Mouse (Mus musculus): ENCODE measurements around the gene Vps37b.
A peak's percentile ranks its signal among the peaks of the same experiment; 100 is the strongest.
"Not testable (repeated sequence)": the region's sequence is repeated elsewhere in the genome, so short reads cannot be mapped to it uniquely, and the experiment has no call there.

Vps37b gene

DNA sequence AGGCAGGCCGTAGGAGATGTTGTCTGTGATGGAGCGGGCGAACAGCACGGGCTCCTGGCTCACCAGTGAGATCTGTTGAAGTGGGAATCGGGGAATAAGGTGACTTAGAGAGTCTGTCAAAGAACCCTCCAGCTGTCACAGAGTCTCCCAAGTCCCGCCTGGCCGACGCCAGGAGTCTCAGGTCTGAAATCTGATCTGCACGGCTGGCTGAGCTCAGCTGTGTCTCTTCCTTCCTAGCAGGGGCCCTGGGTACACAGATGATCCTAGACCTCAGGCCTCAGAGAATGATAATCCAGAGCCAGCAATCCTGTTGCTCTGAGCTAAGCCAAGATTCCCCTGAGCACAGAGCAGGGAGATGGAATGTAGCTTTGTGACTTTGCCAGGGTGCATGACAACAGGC is 41.6 kb upstream of the Vps37b start:
- TF ChIP-seq CTCF (conservative IDR thresholded peaks at IDR 0.05; ENCODE audit: low read length): no peak
- no peak for TF ChIP-seq POU5F1 (IDR thresholded peaks at IDR 0.05; ENCODE audit: borderline replicate concordance, low read length)
- TF ChIP-seq NANOG (IDR thresholded peaks at IDR 0.05; ENCODE audit: borderline replicate concordance, low read length): no peak
- Histone ChIP-seq H3K4me1 (replicated peaks; ENCODE audit: low read depth, low read length) (peaks cover 38% of the 10 kb centered on the region), H3K36me3 (ENCODE audit: insufficient read depth, low read length) (no peaks in the 10 kb centered on the region), H3K4me3 (replicated peaks; ENCODE audit: low read length) (no peak overlapping the region), H3K27me3 (ENCODE audit: insufficient read depth, low read length) (peaks cover 17% of the 10 kb centered on the region; the same call in 1 of the 2 replicates), H3K9me3 (ENCODE audit: low read length) (no peaks in the 10 kb centered on the region)

DNA sequence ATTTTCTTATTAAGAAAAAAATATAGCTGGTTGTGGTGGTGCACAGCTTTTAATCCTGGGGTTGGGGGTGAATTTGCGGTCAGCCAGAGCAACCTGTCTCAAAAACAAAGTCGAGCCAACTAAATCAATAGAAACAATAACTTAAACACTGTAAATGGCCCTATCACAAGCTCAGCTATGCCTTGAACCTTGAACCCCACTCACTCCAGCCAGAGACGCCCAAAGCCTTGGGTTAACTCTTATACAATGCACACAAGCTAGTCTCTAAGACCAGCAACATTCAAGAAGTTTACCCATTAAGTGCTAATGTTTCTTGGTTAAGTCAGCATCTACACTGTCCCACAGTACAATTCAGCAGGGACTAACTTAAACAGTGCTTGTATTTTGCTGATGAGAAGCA is 37.6 kb upstream of the Vps37b start:
- Histone ChIP-seq H3K27me3 (ENCODE audit: insufficient read depth, low read length) (peaks cover 6% of the 10 kb centered on the region; the same call in 1 of the 2 replicates), H3K4me1 (replicated peaks; ENCODE audit: low read depth, low read length) (peaks cover 4% of the 10 kb centered on the region; the same call in 1 of the 2 replicates), H3K36me3 (ENCODE audit: insufficient read depth, low read length) (no peaks in the 10 kb centered on the region), H3K9me3 (ENCODE audit: low read length) (no peaks in the 10 kb centered on the region), H3K4me3 (replicated peaks; ENCODE audit: low read length) (no peak overlapping the region)
- no peak for TF ChIP-seq CTCF (conservative IDR thresholded peaks at IDR 0.05; ENCODE audit: low read length)
- TF ChIP-seq NANOG (IDR thresholded peaks at IDR 0.05; ENCODE audit: borderline replicate concordance, low read length): no peak
- TF ChIP-seq POU5F1 (IDR thresholded peaks at IDR 0.05; ENCODE audit: borderline replicate concordance, low read length): no peak

DNA sequence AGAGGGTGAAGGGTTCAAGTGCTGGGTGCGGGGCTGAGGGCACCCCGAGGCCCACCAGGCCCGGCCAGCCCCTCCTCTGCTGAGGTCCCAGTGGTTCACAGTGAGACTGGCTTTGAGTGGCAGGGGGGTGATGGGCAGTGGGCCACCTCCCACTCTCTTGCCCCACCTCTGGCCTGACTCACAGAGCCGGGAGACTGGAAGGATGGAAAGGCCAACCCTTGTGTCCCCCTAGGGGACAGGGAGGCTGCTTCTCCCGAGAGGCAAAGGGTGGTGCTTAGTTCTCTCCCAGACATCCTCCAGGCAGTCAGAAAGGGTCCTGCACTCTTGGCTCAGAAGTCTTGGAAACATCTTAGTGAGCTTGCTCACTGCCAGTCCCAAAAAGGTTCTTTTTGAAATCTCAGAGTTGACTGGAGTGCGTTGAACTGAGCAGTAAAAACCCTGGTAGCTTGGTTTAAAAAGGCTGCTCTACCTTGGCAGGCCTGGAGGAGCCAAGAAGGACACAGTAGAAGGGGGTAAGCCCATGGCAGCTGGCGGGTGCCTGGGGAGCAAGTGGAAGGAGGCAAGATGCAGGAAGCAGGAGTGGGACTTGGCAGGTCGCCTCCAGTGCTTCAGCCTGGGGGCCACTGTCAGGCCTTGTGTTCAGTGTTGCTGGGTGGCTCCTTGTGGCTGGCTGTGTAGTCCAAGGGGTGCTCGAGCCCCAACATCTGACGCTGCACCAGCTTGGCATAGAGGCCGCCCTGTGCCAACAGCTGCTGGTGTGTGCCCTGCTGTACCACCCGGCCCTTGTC is 30.2 kb upstream of the Vps37b start:
- TF ChIP-seq CTCF (conservative IDR thresholded peaks at IDR 0.05; ENCODE audit: low read length) (no peak), POU5F1 (IDR thresholded peaks at IDR 0.05; ENCODE audit: borderline replicate concordance, low read length) (no peak), NANOG (IDR thresholded peaks at IDR 0.05; ENCODE audit: borderline replicate concordance, low read length) (no peak)
- H3K36me3 ChIP-seq (ENCODE audit: insufficient read depth, low read length): no peaks in the 10 kb centered on the region
- peaks cover 15% of the 10 kb centered on the region for H3K27me3 ChIP-seq (ENCODE audit: insufficient read depth, low read length)
- no peaks in the 10 kb centered on the region for H3K9me3 ChIP-seq (ENCODE audit: low read length)
- H3K4me3 ChIP-seq (replicated peaks; ENCODE audit: low read length): peak overlapping the region; percentile 72
- H3K4me1 ChIP-seq (replicated peaks; ENCODE audit: low read depth, low read length): peaks cover 24% of the 10 kb centered on the region

DNA sequence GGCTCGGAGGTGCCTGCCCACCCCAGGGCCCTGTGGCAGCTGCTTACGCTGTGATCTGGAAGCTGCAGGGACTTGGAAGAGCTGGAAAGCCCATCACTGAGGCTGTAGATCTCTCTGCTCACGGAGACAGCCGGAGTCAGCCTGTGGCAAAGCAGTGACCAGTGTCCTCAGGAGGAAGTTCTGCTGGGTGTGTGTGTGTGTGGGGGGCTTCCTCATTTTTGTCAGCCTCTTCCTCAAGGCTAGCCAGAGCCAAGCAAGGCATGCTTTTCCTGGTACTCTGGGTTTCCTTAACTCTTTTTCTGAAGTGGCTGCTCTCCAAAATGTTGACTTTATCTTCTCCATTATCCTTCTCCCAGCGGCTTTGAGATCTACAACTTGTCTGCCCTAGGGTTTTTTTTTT is 27.6 kb upstream of the Vps37b start:
- TF ChIP-seq NANOG (IDR thresholded peaks at IDR 0.05; ENCODE audit: borderline replicate concordance, low read length): no peak
- no peak for TF ChIP-seq CTCF (conservative IDR thresholded peaks at IDR 0.05; ENCODE audit: low read length)
- no peak for TF ChIP-seq POU5F1 (IDR thresholded peaks at IDR 0.05; ENCODE audit: borderline replicate concordance, low read length)
- no peaks in the 10 kb centered on the region for H3K36me3 ChIP-seq (ENCODE audit: insufficient read depth, low read length)
- peaks cover 5% of the 10 kb centered on the region; the same call in 1 of the 2 replicates for H3K9me3 ChIP-seq (ENCODE audit: low read length)
- H3K4me3 ChIP-seq (replicated peaks; ENCODE audit: low read length): no peak overlapping the region
- H3K4me1 ChIP-seq (replicated peaks; ENCODE audit: low read depth, low read length): peaks cover 30% of the 10 kb centered on the region
- H3K27me3 ChIP-seq (ENCODE audit: insufficient read depth, low read length): peaks cover 8% of the 10 kb centered on the region; the same call in 1 of the 2 replicates

DNA sequence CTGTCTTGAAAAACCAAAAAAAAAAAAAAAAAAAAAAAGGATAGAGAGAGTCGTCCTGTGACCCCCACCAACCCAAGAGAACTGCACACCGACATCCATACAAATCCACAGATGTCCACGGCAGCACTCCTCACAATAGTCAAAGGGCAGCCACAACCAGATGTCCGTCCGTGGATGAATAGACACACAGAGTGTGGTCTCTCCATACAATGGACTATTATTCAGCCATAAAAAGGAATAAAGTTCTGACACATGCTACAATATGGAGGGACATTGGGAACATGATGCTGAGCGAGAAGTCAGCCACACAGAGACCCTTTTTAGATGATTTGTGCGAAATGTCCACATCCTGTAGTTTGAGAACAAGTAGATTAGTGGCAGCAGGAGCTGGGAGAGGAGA is 26.7 kb upstream of the Vps37b start:
- peaks cover 30% of the 10 kb centered on the region for H3K4me1 ChIP-seq (replicated peaks; ENCODE audit: low read depth, low read length)
- no peak overlapping the region for H3K4me3 ChIP-seq (replicated peaks; ENCODE audit: low read length)
- TF ChIP-seq POU5F1 (IDR thresholded peaks at IDR 0.05; ENCODE audit: borderline replicate concordance, low read length) (no peak), CTCF (conservative IDR thresholded peaks at IDR 0.05; ENCODE audit: low read length) (no peak)
- H3K36me3 ChIP-seq (ENCODE audit: insufficient read depth, low read length): no peaks in the 10 kb centered on the region
- H3K27me3 ChIP-seq (ENCODE audit: insufficient read depth, low read length): peaks cover 8% of the 10 kb centered on the region; the same call in 1 of the 2 replicates
- H3K9me3 ChIP-seq (ENCODE audit: low read length): peaks cover 5% of the 10 kb centered on the region; the same call in 1 of the 2 replicates

DNA sequence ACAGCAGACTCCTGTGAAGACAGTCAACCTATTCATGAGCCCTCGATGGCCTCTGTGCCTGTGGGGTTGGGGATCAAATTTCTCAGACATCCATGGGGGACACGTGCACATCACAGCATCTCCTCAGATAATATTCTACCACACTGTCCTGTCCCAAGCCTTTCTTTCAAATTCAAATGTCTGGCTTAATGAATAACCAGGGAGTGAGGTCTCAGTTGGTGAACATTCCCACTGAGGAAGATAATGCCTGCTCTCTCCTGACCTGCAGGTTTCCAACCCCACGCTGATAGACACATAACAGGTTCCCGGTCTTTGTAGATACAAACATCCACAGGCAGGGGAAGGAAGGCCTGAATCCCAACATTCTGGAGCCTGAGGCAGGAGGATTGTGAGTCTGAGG is 24.9 kb upstream of the Vps37b start:
- TF ChIP-seq CTCF (conservative IDR thresholded peaks at IDR 0.05; ENCODE audit: low read length) (no peak), NANOG (IDR thresholded peaks at IDR 0.05; ENCODE audit: borderline replicate concordance, low read length) (peak; percentile 28; the same call in 1 of the 2 replicates)
- peaks cover 5% of the 10 kb centered on the region; the same call in 1 of the 2 replicates for H3K9me3 ChIP-seq (ENCODE audit: low read length)

DNA sequence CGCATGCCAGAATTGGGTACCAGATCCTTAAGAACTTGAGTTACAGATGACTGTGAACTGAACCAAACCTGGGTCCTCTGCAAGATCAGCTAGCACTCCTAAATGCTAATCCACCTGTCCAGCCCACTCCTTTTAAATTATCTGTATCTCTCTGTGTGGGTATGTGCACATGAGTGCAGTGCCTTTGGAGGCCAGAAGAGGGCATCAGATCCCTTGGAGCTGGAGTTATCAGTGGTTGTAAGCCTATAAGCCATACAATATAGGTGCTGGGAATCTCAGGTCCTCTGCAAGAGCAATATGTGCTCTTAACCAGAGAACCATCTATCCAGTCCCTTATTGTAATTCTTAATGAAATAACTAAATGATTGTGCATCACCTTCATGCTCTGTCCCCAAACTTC is 24.1 kb upstream of the Vps37b start:
- Histone ChIP-seq H3K4me1 (replicated peaks; ENCODE audit: low read depth, low read length) (peaks cover 22% of the 10 kb centered on the region), H3K9me3 (ENCODE audit: low read length) (peaks cover 5% of the 10 kb centered on the region; the same call in 1 of the 2 replicates), H3K27me3 (ENCODE audit: insufficient read depth, low read length) (peaks cover 8% of the 10 kb centered on the region), H3K36me3 (ENCODE audit: insufficient read depth, low read length) (no peaks in the 10 kb centered on the region), H3K4me3 (replicated peaks; ENCODE audit: low read length) (no peak overlapping the region)
- TF ChIP-seq POU5F1 (IDR thresholded peaks at IDR 0.05; ENCODE audit: borderline replicate concordance, low read length) (no peak), CTCF (conservative IDR thresholded peaks at IDR 0.05; ENCODE audit: low read length) (peak; percentile 34), NANOG (IDR thresholded peaks at IDR 0.05; ENCODE audit: borderline replicate concordance, low read length) (no peak)

More for the DNA sequence above, 24.9 kb upstream of the Vps37b start:
- no peak overlapping the region for H3K4me3 ChIP-seq (replicated peaks; ENCODE audit: low read length)
- H3K36me3 ChIP-seq (ENCODE audit: insufficient read depth, low read length): no peaks in the 10 kb centered on the region
- H3K4me1 ChIP-seq (replicated peaks; ENCODE audit: low read depth, low read length): peaks cover 22% of the 10 kb centered on the region
- H3K27me3 ChIP-seq (ENCODE audit: insufficient read depth, low read length): peaks cover 8% of the 10 kb centered on the region

DNA sequence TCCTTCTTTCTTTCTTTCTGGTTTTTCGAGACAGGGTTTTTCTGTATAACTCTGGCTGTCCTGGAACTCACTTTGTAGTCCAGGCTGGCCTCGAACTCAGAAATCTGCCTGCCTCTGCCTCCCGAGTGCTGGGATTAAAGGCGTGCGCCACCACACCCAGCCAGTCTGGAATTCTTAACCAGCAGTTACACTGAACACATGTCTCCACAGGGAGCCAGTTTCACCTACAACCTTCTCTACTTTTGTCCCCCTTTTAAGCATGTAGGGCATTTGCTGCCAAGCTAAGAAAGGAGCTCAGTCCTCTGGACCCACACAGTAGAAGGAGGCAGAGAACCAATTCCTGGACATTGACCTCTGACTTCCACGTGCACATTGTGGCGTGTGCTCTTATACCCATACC is 20.6 kb upstream of the Vps37b start:
- not testable (repeated sequence) for H3K9me3 ChIP-seq (ENCODE audit: low read length)

More for the DNA sequence above, 20.6 kb upstream of the Vps37b start:
- peaks cover 32% of the 10 kb centered on the region for H3K4me1 ChIP-seq (replicated peaks; ENCODE audit: low read depth, low read length)
- not testable (repeated sequence) for H3K4me3 ChIP-seq (replicated peaks; ENCODE audit: low read length); H3K36me3 ChIP-seq (ENCODE audit: insufficient read depth, low read length); H3K27me3 ChIP-seq (ENCODE audit: insufficient read depth, low read length)
